Mouse (Mus musculus): ENCODE measurements at regions not wholly inside any gene's neighbourhood (a gene's known extent, or its start where the extent isn't known, plus 50 kb on each side); places are given as distances from the start of the nearest gene placed in this dataset.

DNA sequence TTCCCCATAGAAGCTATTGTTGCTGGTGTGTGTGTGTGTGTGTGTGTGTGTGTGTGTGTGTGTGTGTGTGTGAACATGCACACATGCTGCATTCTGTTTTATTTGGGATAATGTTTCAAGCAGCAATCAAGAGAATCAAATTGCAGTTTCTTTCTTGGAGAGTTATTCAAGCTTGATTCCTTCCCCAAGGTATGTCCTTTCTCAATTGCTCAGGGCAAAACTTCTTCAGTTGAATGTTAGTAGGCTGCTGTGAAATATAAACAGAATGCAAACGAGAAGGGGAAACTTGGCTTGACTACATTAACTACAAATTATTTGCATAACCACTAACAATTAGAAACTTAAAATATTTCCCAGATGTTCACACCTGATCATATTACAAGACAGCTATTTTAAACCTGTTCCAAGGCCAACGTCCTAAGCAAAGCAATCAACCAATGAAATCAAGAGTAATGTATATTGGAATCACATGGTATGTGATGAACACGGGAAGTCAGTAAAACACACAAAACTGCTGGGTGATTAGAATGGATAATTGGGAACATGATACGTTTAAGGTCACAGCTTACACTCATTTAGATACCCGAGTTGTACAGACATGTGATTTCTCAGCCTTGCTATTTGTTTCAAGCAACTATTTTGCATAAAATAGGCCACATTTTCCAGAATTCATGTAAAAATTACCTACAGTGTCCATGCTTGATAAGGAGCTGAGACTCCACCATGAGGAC lies 116.2 kb downstream of the Cxcl12 start:
- no peak overlapping the region for H3K4me2 ChIP-seq (ENCODE audit: insufficient read depth, low read depth, poor library complexity, severe bottlenecking)
- DNase-seq (ENCODE audit: extremely low read depth) = peak; percentile 59
- peaks cover 2 to 45% of the 10 kb centered on the region in 2 experiments; a peak in 3 of 4 replicates for H3K4me1 ChIP-seq (ENCODE audit: control insufficient read depth in 1 of 2, insufficient read depth in 2 of 2)
- H3K27ac ChIP-seq (ENCODE audit: insufficient read depth, low read depth) = no peak overlapping the region
- in situ Hi-C loops (cut with MboI; ENCODE audit: low pct_ligation_motif_present, low pct_unique_long_range_greater_than_20kb, low sequenced_read_pairs) (no loop called here), dilution Hi-C loops (cut with MboI; ENCODE audit: extremely low pct_ligation_motif_present, extremely low pct_unique_long_range_greater_than_20kb, low sequenced_read_pairs) (no loop called here)
- no peaks in the 10 kb centered on the region for H3K36me3 ChIP-seq (replicated peaks in 1 of 2; ENCODE audit: control insufficient read depth in 1 of 2, insufficient read depth in 1 of 2, low read length in 1 of 2)
- no peaks in the 10 kb centered on the region for H3K27me3 ChIP-seq (replicated peaks)
- H3K9ac ChIP-seq (ENCODE audit: insufficient read depth, low read depth) = no peak overlapping the region
- H3K79me2 ChIP-seq (replicated peaks; ENCODE audit: control insufficient read depth, extremely low read depth, insufficient read depth, poor library complexity, severe bottlenecking) = no peaks in the 10 kb centered on the region
- no peak overlapping the region for H3K4me3 ChIP-seq (replicated peaks in 1 of 3; ENCODE audit: low read depth in 2 of 3, low read length in 2 of 3, poor library complexity in 1 of 3)
- H3K9me3 ChIP-seq (replicated peaks; ENCODE audit: low read length) = no peaks in the 10 kb centered on the region
- peak; percentile 60; the same call in 1 of the 2 replicates for TF ChIP-seq EP300 (IDR thresholded peaks at IDR 0.05; ENCODE audit: low read length)
- TF ChIP-seq ZNF384 (IDR thresholded peaks at IDR 0.05; ENCODE audit: low read depth, low read length) = no peak
- TF ChIP-seq BHLHE40 (IDR thresholded peaks at IDR 0.05; ENCODE audit: low read depth, low read length) = 0 out of 2 replicates have a peak, but pooled peaks have one; percentile 28
- TF ChIP-seq MYC (IDR thresholded peaks at IDR 0.05; ENCODE audit: low read depth, low read length) = no peak
- TF ChIP-seq MAFK (IDR thresholded peaks at IDR 0.05; ENCODE audit: insufficient replicate concordance, low read length) = no peak
- TF ChIP-seq MXI1 (IDR thresholded peaks at IDR 0.05; ENCODE audit: low read depth, low read length) = no peak
- no peak for TF ChIP-seq KAT2A (IDR thresholded peaks at IDR 0.05; ENCODE audit: insufficient replicate concordance, low read length)
- TF ChIP-seq RCOR1 (conservative IDR thresholded peaks at IDR 0.05; ENCODE audit: low read depth, low read length) = no peak
- TF ChIP-seq HCFC1 (IDR thresholded peaks at IDR 0.05; ENCODE audit: low read depth, low read length) = no peak
- TF ChIP-seq CHD1 (IDR thresholded peaks at IDR 0.05; ENCODE audit: low read depth, low read length) = no peak

DNA sequence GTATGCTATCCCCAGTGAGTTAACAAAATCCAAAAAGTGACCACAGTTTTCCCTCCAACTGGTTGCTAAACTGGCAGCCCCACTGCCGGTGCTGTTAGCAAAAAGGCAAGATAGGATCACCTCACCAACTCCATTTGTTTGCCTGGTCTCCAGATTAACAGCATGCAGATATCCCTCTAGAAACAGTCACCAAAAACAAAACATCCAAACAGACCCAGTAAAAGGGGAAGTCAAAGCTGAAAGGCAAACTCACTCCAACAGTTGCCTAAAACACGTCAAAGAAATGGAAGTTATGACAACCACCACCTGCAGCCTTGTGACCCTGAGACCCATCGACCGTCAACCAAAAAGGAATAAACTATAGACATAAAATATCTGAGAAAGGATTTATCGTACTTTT lies 119.1 kb downstream of the Cxcl12 start:
- Histone ChIP-seq H3K36me3 (replicated peaks in 1 of 2; ENCODE audit: control insufficient read depth in 1 of 2, insufficient read depth in 1 of 2, low read length in 1 of 2) (no peaks in the 10 kb centered on the region), H3K4me1 (ENCODE audit: control insufficient read depth in 1 of 2, insufficient read depth in 2 of 2) (peaks cover 2 to 40% of the 10 kb centered on the region in 2 experiments; a peak in 3 of 4 replicates), H3K27me3 (replicated peaks) (no peaks in the 10 kb centered on the region), H3K4me2 (ENCODE audit: insufficient read depth, low read depth, poor library complexity, severe bottlenecking) (no peak overlapping the region), H3K9ac (ENCODE audit: insufficient read depth, low read depth) (no peak overlapping the region), H3K79me2 (replicated peaks; ENCODE audit: control insufficient read depth, extremely low read depth, insufficient read depth, poor library complexity, severe bottlenecking) (no peaks in the 10 kb centered on the region), H3K27ac (ENCODE audit: insufficient read depth, low read depth) (no peak overlapping the region), H3K4me3 (replicated peaks in 1 of 3; ENCODE audit: low read depth in 2 of 3, low read length in 2 of 3, poor library complexity in 1 of 3) (no peak overlapping the region), H3K9me3 (replicated peaks; ENCODE audit: low read length) (no peaks in the 10 kb centered on the region)
- no peak for TF ChIP-seq ELF1 (IDR thresholded peaks at IDR 0.05; ENCODE audit: low read depth, low read length)
- TF ChIP-seq ZKSCAN1 (IDR thresholded peaks at IDR 0.05; ENCODE audit: borderline replicate concordance, low read depth, low read length) = no peak
- TF ChIP-seq MXI1 (IDR thresholded peaks at IDR 0.05; ENCODE audit: low read depth, low read length) = no peak
- no peak for TF ChIP-seq IRF4 (IDR thresholded peaks at IDR 0.05; ENCODE audit: low read depth, low read length)
- no peak for TF ChIP-seq EP300 (IDR thresholded peaks at IDR 0.05; ENCODE audit: low read length)
- no peak for TF ChIP-seq RCOR1 (conservative IDR thresholded peaks at IDR 0.05; ENCODE audit: low read depth, low read length)
- TF ChIP-seq ETS1 (conservative IDR thresholded peaks at IDR 0.05; ENCODE audit: low read depth, low read length) = no peak
- no peak for TF ChIP-seq PAX5 (IDR thresholded peaks at IDR 0.05; ENCODE audit: low read length)
- no peak for TF ChIP-seq SIN3A (IDR thresholded peaks at IDR 0.05; ENCODE audit: low read length)
- TF ChIP-seq HCFC1 (IDR thresholded peaks at IDR 0.05; ENCODE audit: low read depth, low read length) = no peak
- no peak for TF ChIP-seq MAZ (IDR thresholded peaks at IDR 0.05; ENCODE audit: low read depth, low read length)
- no peak for TF ChIP-seq RAD21 (IDR thresholded peaks at IDR 0.05; ENCODE audit: low read depth, low read length)
- TF ChIP-seq E2F4 (IDR thresholded peaks at IDR 0.05; ENCODE audit: insufficient replicate concordance, low read depth, low read length) = no peak
- no peak for TF ChIP-seq MAX (IDR thresholded peaks at IDR 0.05; ENCODE audit: low read length)
- no peak for TF ChIP-seq TBP (conservative IDR thresholded peaks at IDR 0.05; ENCODE audit: low read depth, low read length)
- no peak for TF ChIP-seq USF2 (conservative IDR thresholded peaks at IDR 0.05; ENCODE audit: low read depth, low read length)
- no peak for TF ChIP-seq MYC (IDR thresholded peaks at IDR 0.05; ENCODE audit: low read depth, low read length)
- no peak for TF ChIP-seq MEF2A (IDR thresholded peaks at IDR 0.05; ENCODE audit: borderline replicate concordance, low read depth, low read length)
- no peak for TF ChIP-seq JUN (IDR thresholded peaks at IDR 0.05; ENCODE audit: insufficient read depth, low read depth, low read length)
- no peak for TF ChIP-seq NELFE (IDR thresholded peaks at IDR 0.05; ENCODE audit: low read depth, low read length)
- dilution Hi-C loops (cut with MboI; ENCODE audit: extremely low pct_ligation_motif_present, extremely low pct_unique_long_range_greater_than_20kb, low sequenced_read_pairs) = no loop called here
- in situ Hi-C loops (cut with MboI; ENCODE audit: low pct_ligation_motif_present, low pct_unique_long_range_greater_than_20kb, low sequenced_read_pairs) = no loop called here
- DNase-seq (ENCODE audit: extremely low read depth) = peak; percentile 29
